Comparison of ENCODE assay signal across 9 mouse cellular contexts in genomic region chr7:19811114-19811513, GRCm38 (mm10). TPM values are rescaled to one million over a fixed set of nuclear protein-coding genes. Genes with fewer than 3 reads are reported as not detected.
DNase-seq lines count a peak whose midpoint lies in the region; ATAC-seq lines count a peak whose summit lies in the region.
"Had no signal": no experiment of that assay in that cellular context is flagged by ENCODE, and none has a peak within 500 bp of the region (broad histone marks: within the 10 kb centered on the region; RNA-seq: fewer than 3 reads in every experiment).

No protein-coding gene starts in this region.

- no peaks in the 10 kb centered on the region for H3K9me3 ChIP-seq in embryonic facial prominence, embryonic 13.5 days
- no peaks in the 10 kb centered on the region for H3K9me3 ChIP-seq in hindbrain, embryonic 16.5 days (ENCODE audit: control insufficient read depth, low read length)
- H3K9me3 ChIP-seq in neural tube, embryonic 15.5 days (replicated peaks) = no peaks in the 10 kb centered on the region

- H3K4me2 ChIP-seq in embryonic facial prominence, embryonic 13.5 days = peak overlapping the region; percentile 48
- peak overlapping the region; percentile 49 for H3K4me2 ChIP-seq in hindbrain, embryonic 16.5 days (ENCODE audit: low read length)
- H3K4me2 ChIP-seq in neural tube, embryonic 15.5 days = peak overlapping the region; percentile 57

- H3K9ac ChIP-seq in embryonic facial prominence, embryonic 13.5 days = no peak overlapping the region
- 0 out of 2 replicates have a peak overlapping the region, but pooled peaks have one; percentile 36 for H3K9ac ChIP-seq in hindbrain, embryonic 16.5 days (ENCODE audit: low read depth, low read length)
- H3K9ac ChIP-seq in neural tube, embryonic 15.5 days (replicated peaks) = peak overlapping the region; percentile 37; the same call in 1 of the 2 replicates

- peaks cover 24% of the 10 kb centered on the region for H3K4me1 ChIP-seq in embryonic facial prominence, embryonic 13.5 days
- H3K4me1 ChIP-seq in hindbrain, embryonic 16.5 days (ENCODE audit: control insufficient read depth, insufficient read depth, low read depth, low read length) = peaks cover 16% of the 10 kb centered on the region
- H3K4me1 ChIP-seq in neural tube, embryonic 15.5 days = peaks cover 24% of the 10 kb centered on the region

- H3K36me3 ChIP-seq in embryonic facial prominence, embryonic 13.5 days = no peaks in the 10 kb centered on the region
- H3K36me3 ChIP-seq in hindbrain, embryonic 16.5 days (ENCODE audit: control insufficient read depth, insufficient read depth, low read length) = no peaks in the 10 kb centered on the region
- H3K36me3 ChIP-seq in neural tube, embryonic 15.5 days = no peaks in the 10 kb centered on the region

- H3K27me3 ChIP-seq in embryonic facial prominence, embryonic 13.5 days = peaks cover 56% of the 10 kb centered on the region
- peaks cover 38% of the 10 kb centered on the region for H3K27me3 ChIP-seq in hindbrain, embryonic 16.5 days (replicated peaks; ENCODE audit: control insufficient read depth, insufficient read depth, low read length)
- peaks cover 58% of the 10 kb centered on the region for H3K27me3 ChIP-seq in neural tube, embryonic 15.5 days (replicated peaks)

- peak overlapping the region; percentile 26 for H3K4me3 ChIP-seq in embryonic facial prominence, embryonic 13.5 days
- H3K4me3 ChIP-seq in hindbrain, embryonic 16.5 days (ENCODE audit: low read length) = peak overlapping the region; percentile 24
- peak overlapping the region; percentile 25 for H3K4me3 ChIP-seq in neural tube, embryonic 15.5 days (replicated peaks)

- 2% methylated on average over 22 of the region's 22 CpGs for WGBS in embryonic facial prominence, embryonic 13.5 days
- 5% methylated on average over 21 of the region's 22 CpGs for WGBS in hindbrain, embryonic 16.5 days
- 6% methylated on average over 22 of the region's 22 CpGs for WGBS in neural tube, embryonic 15.5 days

- intact Hi-C loops in left cerebral cortex, postnatal 4 days (cut with DNase I) = no loop called here
- intact Hi-C loops in left cerebral cortex, postnatal 14 days (cut with DNase I) = no loop called here

- peak; percentile 55 for DNase-seq in left cerebral cortex, postnatal 4 days
- no peak for DNase-seq in left cerebral cortex, postnatal 14 days (ENCODE audit: low spot score in 2 of 2)
- DNase-seq in liver = peak; percentile 71
- DNase-seq in right cerebral cortex, adult 2 months (ENCODE audit: low spot score in 2 of 2) = no peak

- ATAC-seq in embryonic facial prominence, embryonic 13.5 days (ENCODE audit: insufficient number of reproducible peaks, insufficient read depth, low FRiP score, low TSS enrichment, low read depth) = no peak
- ATAC-seq in hindbrain, embryonic 16.5 days = peak; percentile 35
- ATAC-seq in neural tube, embryonic 15.5 days (ENCODE audit: low FRiP score) = peak; percentile 53
- ATAC-seq in erythroblast, adult 5-6 weeks (replicated peaks; ENCODE audit: low FRiP score, poor library complexity, severe bottlenecking) = no peak

- H3K27ac ChIP-seq in embryonic facial prominence, embryonic 13.5 days = no peak overlapping the region
- no peak overlapping the region for H3K27ac ChIP-seq in hindbrain, embryonic 16.5 days (ENCODE audit: low read depth, low read length)
- H3K27ac ChIP-seq in neural tube, embryonic 15.5 days (replicated peaks) = no peak overlapping the region

RNA-seq across cellular contexts. Expression of gene Bcl3, which starts 11.5 kb away (rescaled TPM):
- 1 to 10 TPM in 1 of 2 experiments, under 1 TPM in 1; 0.76 to 1.3 TPM for total RNA-seq in left cerebral cortex, postnatal 4 days (2021)
- 1 to 10 TPM in 1 of 2 experiments, not detected in 1; 1.2 TPM for total RNA-seq in left cerebral cortex, postnatal 14 days (2021)
- 2.2 and 3.6 TPM in 2 replicates for polyA plus RNA-seq in embryonic facial prominence, embryonic 13.5 days (2015; fragmentation: Nextera tagmentation; extraction: Ambion mirVana)
- polyA plus RNA-seq in hindbrain, embryonic 16.5 days (2015; fragmentation: Nextera tagmentation; extraction: Ambion mirVana) = 0.70 and 1.2 TPM in 2 replicates
- 1.2 and 5.2 TPM in 2 replicates for polyA plus RNA-seq in neural tube, embryonic 15.5 days (2015; fragmentation: Nextera tagmentation; extraction: Ambion mirVana)
- 14.8 TPM in 1 of 2 replicates, not detected in the other for total RNA-seq in erythroblast, adult 5-6 weeks (2015; ENCODE audit: low replicate concordance)
- 0.84 and 1.5 TPM in 2 replicates for total RNA-seq in erythroblast, adult 5-6 weeks (2017; ENCODE audit: low replicate concordance)

RNA-seq across cellular contexts. Expression of gene Cblc, which starts 14.5 kb away (rescaled TPM):
- total RNA-seq in left cerebral cortex, postnatal 4 days (2021) = under 1 TPM in 1 of 2 experiments, not detected in 1; 0.93 TPM
- not detected for total RNA-seq in left cerebral cortex, postnatal 14 days (2021)
- 8.1 and 10.4 TPM in 2 replicates for polyA plus RNA-seq in embryonic facial prominence, embryonic 13.5 days (2015; fragmentation: Nextera tagmentation; extraction: Ambion mirVana)
- 0.34 and 0.41 TPM in 2 replicates for polyA plus RNA-seq in hindbrain, embryonic 16.5 days (2015; fragmentation: Nextera tagmentation; extraction: Ambion mirVana)
- polyA plus RNA-seq in neural tube, embryonic 15.5 days (2015; fragmentation: Nextera tagmentation; extraction: Ambion mirVana) = 0.69 and 2.2 TPM in 2 replicates
- not detected in 2 replicates for total RNA-seq in erythroblast, adult 5-6 weeks (2015; ENCODE audit: low replicate concordance)
- total RNA-seq in erythroblast, adult 5-6 weeks (2017; ENCODE audit: low replicate concordance) = not detected in 2 replicates
- total RNA-seq: gastrocnemius, postnatal 36 days had no signal

RNA-seq across cellular contexts. Expression of gene Bcam, which starts 40.3 kb away (rescaled TPM):
- total RNA-seq in left cerebral cortex, postnatal 4 days (2021) = 1 to 10 TPM; 6.8 to 7.4 TPM
- total RNA-seq in left cerebral cortex, postnatal 14 days (2021) = 10 to 100 TPM; 10.7 to 11.0 TPM
- polyA plus RNA-seq in embryonic facial prominence, embryonic 13.5 days (2015; fragmentation: Nextera tagmentation; extraction: Ambion mirVana) = 98.1 and 116 TPM in 2 replicates
- polyA plus RNA-seq in hindbrain, embryonic 16.5 days (2015; fragmentation: Nextera tagmentation; extraction: Ambion mirVana) = 24.4 and 24.6 TPM in 2 replicates
- polyA plus RNA-seq in neural tube, embryonic 15.5 days (2015; fragmentation: Nextera tagmentation; extraction: Ambion mirVana) = 26.3 and 37.0 TPM in 2 replicates
- not detected in 2 replicates for total RNA-seq in erythroblast, adult 5-6 weeks (2015; ENCODE audit: low replicate concordance)
- total RNA-seq in erythroblast, adult 5-6 weeks (2017; ENCODE audit: low replicate concordance) = not detected in 2 replicates

RNA-seq across cellular contexts. Expression of gene Gm19345, which starts 40.7 kb away (rescaled TPM):
- 10 to 100 TPM; 14.8 to 15.9 TPM for total RNA-seq in left cerebral cortex, postnatal 4 days (2021)
- total RNA-seq in left cerebral cortex, postnatal 14 days (2021) = 1 to 10 TPM; 3.0 to 4.1 TPM
- 0.28 and 0.72 TPM in 2 replicates for polyA plus RNA-seq in embryonic facial prominence, embryonic 13.5 days (2015; fragmentation: Nextera tagmentation; extraction: Ambion mirVana)
- 19.3 and 22.9 TPM in 2 replicates for polyA plus RNA-seq in hindbrain, embryonic 16.5 days (2015; fragmentation: Nextera tagmentation; extraction: Ambion mirVana)
- 14.3 and 17.3 TPM in 2 replicates for polyA plus RNA-seq in neural tube, embryonic 15.5 days (2015; fragmentation: Nextera tagmentation; extraction: Ambion mirVana)
- not detected in 2 replicates for total RNA-seq in erythroblast, adult 5-6 weeks (2015; ENCODE audit: low replicate concordance)
- total RNA-seq in erythroblast, adult 5-6 weeks (2017; ENCODE audit: low replicate concordance) = not detected in 2 replicates
- total RNA-seq: gastrocnemius, postnatal 36 days had no signal

RNA-seq across cellular contexts. Expression of gene Ceacam16, which starts 50.0 kb away (rescaled TPM):
- not detected for total RNA-seq in left cerebral cortex, postnatal 4 days (2021)
- total RNA-seq in left cerebral cortex, postnatal 14 days (2021) = not detected
- not detected in 2 replicates for polyA plus RNA-seq in embryonic facial prominence, embryonic 13.5 days (2015; fragmentation: Nextera tagmentation; extraction: Ambion mirVana)
- 1.4 and 2.0 TPM in 2 replicates for polyA plus RNA-seq in hindbrain, embryonic 16.5 days (2015; fragmentation: Nextera tagmentation; extraction: Ambion mirVana)
- polyA plus RNA-seq in neural tube, embryonic 15.5 days (2015; fragmentation: Nextera tagmentation; extraction: Ambion mirVana) = 0.69 and 1.2 TPM in 2 replicates
- total RNA-seq in erythroblast, adult 5-6 weeks (2015; ENCODE audit: low replicate concordance) = 0.38 TPM in 1 of 2 replicates, not detected in the other
- total RNA-seq in erythroblast, adult 5-6 weeks (2017; ENCODE audit: low replicate concordance) = not detected in 2 replicates
- total RNA-seq: gastrocnemius, postnatal 36 days had no signal

Comparison
In these comparisons a context has a peak if more than half of its experiments do, and no peak if none do; other contexts are left out.
1. DNase-seq: peak in left cerebral cortex, postnatal 4 days (single experiment) and liver (single experiment); none in left cerebral cortex, postnatal 14 days (0 of 2) and right cerebral cortex, adult 2 months (0 of 2).
2. ATAC-seq: peak in hindbrain, embryonic 16.5 days (single experiment) and neural tube, embryonic 15.5 days (single experiment); none in embryonic facial prominence, embryonic 13.5 days (single experiment) and erythroblast, adult 5-6 weeks (single experiment).
3. RNA of gene Bcam, which starts 40.3 kb away (total RNA-seq): 10.7 to 11.0 TPM in left cerebral cortex, postnatal 14 days and 6.8 to 7.4 TPM in left cerebral cortex, postnatal 4 days; not detected in erythroblast, adult 5-6 weeks; every median in the first group is over 4 times any median in the second.
4. Peak in every context shown above with its lines, with median percentiles within 50 percentile points of each other: H3K4me2 ChIP-seq and H3K4me3 ChIP-seq.